Mouse (Mus musculus) lung, adult 2 months (tissue): ENCODE data around the gene Mcat.

ENCODE experiments used
- CTCF ChIP-seq: fragments of 200-500 bp; IDR thresholded peaks from 2 replicates; pipeline ENCODE4 v1.5.1; 2011; ENCODE audit warnings: mild to moderate bottlenecking, low read length, control low read depth; ENCODE audit not compliant: insufficient read depth
- POLR2A ChIP-seq: fragments of 200-500 bp; IDR thresholded peaks from 2 replicates; pipeline ENCODE4 v1.6.1; 2011; ENCODE audit warnings: low read depth, mild to moderate bottlenecking, control low read depth, low read length, borderline replicate concordance; ENCODE audit errors: extremely low read depth

DNA sequence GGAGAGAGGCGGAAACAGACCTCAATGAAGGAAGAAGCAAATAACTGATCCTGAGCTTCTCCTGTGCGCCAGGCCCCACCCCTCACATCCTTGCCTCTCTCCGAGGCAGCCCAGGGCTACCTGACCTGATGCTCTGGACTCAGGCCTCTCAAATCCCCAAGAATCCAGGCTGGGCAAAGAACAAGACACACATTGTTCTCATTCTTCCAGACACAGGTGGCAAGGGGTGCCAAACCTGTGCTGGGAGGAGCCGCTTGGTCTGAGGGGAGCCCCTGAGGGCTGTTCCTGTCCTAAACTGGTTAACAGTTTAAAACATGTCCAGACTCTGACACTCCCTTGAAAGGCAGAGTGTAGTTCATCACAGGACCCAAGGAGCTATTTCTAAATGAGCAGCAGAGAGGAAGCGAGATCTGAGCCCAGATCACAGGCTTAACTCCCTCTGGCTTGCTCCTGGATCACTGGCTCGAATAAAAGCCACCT, 21.2 kb upstream of the Mcat start:
- no peak for TF ChIP-seq CTCF
- no peak for TF ChIP-seq POLR2A
